Mouse (Mus musculus) activated CD4-positive, CD25-positive, alpha-beta regulatory T cell, adult 4 months (primary cell): ENCODE measurements around the gene Gm20219. TPM values are rescaled to one million over a fixed set of nuclear protein-coding genes. Genes with fewer than 3 reads are reported as not detected.
A peak's percentile ranks its signal among the peaks of the same experiment; 100 is the strongest.

Source experiments
- ATAC-seq: one replicate; pipeline ENCODE4 v1.8.0; 2017
- polyA plus RNA-seq, 2 experiments: library from polyadenylated mRNA; unstranded; fragments of 100-300 nt; shearing (Covaris generic); gene quantifications; one replicate each; pipeline ENCODE4 v1.2.1; 2017

Gene Gm20219
- polyA plus RNA-seq, 2 experiments from 2014 or later: 1.4 to 2.4 TPM

DNA sequence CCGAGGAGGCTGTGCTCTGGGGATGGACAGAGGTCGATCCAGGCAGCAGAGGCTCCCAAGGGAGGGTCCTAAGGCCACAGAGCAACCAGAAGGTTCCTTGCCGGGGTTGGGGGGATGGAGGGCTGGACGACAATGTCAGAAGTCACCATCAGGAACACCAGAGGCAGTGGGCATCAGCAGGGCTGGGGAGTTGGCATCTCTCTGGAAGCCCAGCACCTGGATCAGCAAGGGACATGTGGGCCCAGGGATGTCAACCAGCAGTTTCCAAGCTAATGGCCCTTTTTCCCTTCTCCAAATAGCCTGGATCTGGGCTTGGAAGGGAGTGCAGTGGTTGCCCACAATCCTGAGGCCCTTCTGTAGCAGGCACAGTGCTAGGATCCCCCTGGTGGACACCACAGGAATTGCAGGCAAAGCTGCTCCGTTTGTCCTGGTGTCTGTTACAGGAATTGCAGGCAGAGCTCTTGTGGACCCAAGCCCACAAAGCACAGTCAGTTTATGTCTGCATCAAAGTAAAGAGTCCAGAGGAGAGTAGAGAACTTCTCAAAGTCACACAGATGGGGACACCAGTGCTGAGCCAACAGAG is 1.3 kb downstream of the Gm20219 start:
- peak; percentile 76 for ATAC-seq

DNA sequence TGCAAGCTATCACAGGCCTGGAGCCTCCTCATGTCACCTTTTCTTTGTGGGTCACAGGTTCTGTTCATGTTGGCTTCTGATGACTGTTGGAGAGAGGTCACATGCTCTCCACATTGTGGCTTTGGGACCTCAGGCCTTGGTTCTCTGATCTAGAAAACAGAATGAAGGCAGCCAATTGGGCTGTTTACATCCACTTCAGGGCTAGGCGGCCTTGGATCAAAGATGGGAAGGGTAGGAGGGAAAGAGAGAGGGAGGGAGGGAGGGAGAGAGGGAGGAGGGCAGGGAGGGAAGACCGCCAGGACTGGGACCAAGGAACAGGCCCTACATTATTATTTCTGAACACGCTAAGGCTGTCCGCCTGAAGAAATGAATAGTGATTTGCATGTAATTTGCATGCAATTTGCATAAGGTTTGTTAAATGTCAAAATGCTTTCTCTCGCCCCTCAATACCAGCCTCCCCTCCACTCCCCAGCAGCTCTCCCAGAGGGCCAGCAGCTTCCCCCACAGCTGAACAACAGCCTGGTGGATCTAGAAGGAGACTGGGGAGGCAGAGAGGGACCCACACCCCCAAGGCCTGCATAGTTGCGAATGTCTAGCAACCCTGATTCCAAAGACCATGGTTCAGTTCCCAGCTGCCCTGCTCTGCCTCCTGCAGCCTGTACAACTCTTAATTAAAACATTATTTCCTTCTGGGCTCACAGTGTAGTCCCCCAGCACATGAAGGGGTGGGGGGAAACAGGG is 2.2 kb downstream of the Gm20219 start:
- ATAC-seq: no peak

DNA sequence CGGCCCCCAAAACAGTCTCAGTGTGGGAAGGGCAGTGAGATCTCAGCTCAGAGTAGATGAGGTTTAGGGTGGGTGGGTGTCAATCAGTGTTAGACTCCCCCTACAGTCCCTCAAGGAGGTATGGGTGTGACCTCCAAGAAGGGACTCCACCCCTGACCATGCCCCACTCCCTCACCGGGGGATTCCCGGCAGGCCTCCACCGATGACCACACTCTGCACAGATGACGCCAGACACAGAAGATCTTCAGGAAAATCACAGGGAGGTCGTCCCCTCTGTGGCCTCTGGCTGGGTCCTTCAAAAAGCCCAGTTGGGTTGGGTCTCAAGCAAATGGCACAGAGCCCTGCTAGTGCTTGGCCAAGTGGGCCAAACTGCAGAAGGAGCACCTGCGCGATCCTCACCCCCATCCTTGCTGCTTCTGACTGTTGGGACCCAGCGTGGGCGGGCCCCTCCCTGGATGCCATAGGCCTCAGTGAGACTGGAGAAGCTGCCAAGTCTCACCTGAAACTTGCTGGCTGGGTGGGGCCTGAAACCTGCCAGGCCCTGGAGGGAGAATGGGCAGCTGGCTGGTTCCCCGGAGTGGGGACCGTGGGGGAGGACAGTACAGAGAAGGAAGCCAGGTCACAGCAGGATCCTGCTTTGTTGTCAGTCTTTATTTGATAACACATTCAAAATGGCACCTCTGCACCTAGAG is 3.3 kb downstream of the Gm20219 start:
- no peak for ATAC-seq

DNA sequence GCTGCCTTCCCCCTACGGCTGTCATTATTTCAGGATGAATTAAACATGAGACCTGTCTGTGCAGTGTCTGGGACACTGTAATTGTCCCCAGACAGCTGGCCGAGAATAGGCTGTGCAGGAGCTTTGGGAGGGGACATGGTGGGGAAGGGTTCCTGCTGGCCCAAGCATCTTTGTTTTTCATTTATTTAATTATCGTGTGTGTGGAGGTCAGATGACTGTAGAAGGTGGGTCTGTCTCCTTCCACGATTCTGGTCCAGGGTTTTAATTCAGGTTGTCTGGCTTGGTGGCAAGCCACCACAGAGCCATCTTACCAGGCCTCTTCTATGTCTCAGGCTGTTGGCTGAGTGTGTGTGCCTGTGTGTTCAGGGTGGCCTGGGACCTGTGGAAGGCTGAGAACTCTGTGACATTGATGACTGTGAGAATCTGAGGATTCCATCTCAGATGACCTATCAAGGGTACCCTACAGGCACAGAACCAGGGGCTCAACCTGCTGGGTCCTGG is 5.5 kb downstream of the Gm20219 start:
- ATAC-seq: no peak

DNA sequence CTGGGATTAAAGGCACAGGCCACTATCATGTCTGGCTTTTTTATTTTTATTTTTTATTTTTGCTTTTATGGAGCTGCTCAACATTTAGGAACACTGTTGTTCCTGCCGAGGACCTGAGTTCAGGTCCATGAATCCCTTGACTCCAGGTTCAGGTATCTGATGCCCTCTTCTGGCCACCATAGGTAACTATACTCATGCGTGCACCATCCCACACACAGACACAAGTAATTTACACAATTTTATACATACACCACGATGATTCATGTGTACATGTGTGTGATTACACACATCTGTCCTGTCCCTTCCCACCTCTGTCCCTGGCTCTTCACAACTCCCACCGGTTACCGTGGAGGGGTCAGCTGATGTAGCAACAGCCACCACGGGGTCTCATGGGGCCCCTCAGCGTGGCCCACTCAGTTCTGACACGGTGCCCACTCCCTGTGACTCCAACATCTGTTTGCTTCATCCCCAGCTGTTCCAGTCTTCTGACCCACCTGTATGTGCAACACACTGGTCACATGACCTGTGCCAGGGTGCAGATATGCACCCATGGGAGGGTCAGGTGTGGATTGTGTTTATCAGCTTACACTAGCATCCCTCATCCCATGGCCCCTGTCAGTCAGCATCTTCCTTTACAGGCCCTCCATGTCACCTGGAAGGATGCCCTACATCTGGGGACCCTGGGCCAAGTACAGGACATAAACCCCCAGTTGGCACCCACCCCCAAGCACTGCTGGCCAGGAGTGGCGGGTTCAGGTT is 6.2 kb downstream of the Gm20219 start:
- no peak for ATAC-seq

DNA sequence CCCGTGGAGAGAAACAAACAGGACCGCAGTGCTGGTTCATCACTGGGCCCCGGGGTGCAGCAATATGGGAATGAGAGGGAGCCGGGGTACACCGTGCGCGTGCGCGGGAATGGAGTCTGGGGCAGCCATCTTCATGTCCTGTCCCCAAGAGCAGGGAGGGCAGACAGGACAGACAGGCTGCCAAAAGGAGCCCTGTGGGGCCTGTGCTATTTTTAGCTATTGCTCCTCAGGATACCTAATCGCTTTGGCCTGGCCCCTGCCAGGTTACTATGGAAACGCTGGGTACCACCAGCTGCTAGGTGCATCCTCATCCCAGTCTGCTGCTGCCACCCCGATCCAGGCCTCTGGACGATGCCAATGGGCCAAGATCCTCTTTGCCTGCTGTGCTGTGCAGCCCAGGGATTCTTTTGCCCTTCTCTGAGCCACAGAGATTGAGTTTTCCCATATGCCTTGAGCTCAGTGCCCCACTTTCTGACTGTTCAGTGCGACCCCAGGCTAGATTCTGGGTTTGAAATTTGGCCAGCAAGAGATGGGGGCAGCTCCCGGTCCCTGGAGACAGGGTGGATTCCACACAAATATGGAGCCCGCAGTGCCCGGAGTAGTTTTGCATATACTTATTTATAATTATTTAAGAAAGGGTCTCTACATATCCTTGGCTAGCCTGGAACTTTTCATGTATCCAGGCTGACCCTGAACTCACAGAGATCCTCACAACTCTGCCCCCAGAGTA is 6.9 kb downstream of the Gm20219 start:
- no peak for ATAC-seq

DNA sequence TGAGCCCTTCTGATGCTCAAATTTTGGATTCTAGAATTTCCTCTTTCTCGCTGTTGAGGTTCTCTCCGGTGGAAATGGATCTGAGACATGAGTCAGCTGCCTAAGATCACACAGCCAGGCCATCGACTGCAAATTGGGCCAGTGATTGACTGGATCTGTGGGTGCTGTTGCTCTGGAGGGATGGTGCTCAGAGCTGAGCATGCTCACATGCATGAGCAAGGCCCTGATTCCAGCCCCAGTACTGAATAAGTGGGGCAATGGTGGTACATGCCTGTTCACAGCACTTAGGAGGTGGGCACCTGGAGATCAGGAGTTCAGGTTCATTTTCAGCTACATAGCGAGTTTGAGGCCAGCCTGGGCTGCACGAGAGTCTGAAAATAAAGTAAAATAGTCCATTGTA is 7.6 kb downstream of the Gm20219 start:
- no peak for ATAC-seq

DNA sequence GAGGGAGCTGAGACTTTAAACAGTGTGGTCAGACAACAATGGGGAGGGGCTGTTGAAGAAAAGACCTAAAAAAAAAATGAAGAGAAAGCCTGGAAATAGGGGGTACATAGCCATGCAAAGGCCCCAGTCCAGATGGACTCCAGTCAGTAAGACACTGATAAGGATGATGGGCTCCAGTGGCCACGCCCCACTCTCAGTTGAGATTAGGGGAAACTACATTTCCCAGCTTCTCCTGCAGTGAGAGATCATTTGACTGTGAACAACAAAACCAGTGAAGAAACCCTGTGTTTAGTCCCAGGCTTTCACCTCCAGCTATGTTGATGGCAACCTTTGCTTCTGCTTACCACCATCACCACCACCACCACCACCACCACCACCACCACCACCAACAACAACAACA is 8.2 kb downstream of the Gm20219 start:
- no peak for ATAC-seq

DNA sequence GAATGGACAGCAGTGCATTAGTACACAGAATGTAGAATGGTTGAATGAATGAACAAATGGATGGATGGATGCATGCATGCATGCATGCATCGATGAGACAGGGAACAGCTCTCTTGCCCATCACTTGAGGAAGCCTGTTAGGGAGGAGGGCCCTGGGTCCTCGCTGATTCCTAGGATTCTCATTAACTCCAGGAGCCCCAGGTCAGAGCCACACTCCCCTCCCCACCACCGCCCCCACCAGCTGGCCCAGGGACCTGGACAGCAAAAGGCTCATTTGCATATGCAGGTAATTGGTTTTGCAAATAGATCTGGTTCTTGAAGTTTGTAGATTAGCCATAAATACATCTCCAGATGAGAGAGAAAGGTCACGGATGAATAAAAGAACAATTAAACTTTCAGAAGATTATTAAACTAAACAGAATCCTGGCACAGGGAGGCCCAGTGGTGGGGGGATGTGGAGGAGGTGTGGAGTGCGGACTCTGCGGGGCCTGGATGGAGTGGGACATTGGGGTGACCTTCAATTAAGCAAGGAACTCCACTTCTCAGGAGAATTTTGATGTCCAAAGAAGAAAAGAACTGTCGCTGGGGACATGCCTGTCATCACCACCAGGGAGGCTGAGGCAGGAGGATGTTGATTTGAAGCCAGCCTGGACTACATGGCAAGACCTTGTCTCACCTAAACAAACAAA is 9.3 kb downstream of the Gm20219 start:
- ATAC-seq: no peak

DNA sequence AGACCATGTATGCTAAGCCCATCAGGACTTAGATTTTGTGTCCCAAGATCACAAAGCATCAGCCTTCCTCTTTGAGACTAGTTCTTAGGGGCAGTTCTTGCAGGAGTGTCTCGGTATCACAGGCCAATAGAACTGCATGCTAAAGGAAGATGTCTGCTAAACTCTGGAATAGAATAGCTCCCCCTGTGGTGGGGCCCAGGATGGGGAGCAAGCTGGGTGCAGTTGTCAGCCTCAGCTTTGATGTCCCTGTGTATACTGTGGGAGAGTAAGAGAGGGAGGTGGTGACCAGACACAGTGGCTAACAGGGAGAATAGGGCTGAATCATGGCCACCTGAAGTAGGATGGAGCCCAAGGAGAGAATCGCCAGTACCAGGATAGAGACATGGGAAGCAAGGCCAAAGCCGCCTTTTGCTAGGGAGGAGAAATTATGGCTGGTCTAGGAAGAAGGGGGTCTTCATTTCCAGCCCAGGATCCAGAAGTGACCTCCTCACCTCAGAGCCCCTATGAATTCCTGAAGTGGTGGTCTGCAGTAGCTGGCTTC is 10.4 kb downstream of the Gm20219 start:
- no peak for ATAC-seq

DNA sequence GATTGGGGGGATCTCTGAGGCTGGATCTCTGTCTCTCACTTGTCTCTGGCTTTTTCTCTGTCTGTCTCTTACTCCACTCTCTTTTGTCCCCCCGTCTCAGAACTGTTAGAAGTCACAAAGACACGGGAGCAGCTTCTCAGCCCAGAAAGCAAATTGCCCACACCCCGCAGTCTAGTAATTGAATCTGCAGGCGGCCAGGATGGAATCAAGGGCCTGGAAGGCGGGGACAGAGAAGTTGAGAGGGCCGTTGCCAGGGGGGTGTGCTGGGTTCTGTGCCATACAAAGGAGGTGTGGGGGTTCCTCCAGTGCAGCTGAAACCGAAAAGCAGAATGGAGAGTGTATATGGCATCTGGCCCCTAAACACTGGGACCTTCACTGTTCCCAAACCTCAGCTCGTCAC is 11.5 kb downstream of the Gm20219 start:
- no peak for ATAC-seq

DNA sequence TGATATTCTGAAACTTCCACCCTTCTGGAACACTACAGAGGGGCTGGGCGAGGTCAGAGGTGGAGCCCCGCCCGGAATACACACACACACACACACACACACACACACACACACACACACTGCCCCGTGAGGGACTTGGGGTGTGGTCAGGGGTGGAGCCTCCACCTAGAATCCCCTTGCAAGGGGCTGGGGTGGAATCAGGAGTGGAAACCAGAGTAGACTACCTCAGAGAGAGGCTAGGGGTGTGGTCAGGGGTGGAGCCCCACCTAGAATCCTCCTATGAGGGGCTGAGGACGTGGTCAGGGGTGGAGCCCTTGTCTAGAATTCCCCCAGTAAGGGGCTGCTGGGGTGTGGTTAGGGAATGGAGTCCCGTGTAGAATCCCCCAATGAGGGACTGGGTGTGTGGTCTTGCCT is 13.6 kb downstream of the Gm20219 start:
- ATAC-seq: no peak

DNA sequence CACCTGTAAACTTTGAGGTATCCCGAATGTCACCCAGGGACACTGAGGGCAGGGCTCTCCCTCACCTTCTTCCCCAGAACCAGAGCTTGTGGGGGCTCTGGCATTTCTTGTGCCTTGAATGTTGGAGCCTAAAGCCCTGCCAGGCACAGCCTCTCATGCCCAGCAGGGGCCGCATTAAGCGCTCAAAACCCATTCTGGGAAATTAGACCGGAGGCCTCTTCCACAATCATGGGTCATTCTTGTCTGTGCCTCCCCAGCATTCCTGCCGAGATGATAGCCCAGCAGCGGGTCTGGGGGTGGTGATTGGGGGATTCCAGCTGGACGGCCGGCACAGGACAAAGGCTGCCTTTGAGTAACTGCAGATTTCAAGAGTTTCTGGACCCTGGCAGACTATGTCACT is 16.3 kb downstream of the Gm20219 start:
- ATAC-seq: no peak

DNA sequence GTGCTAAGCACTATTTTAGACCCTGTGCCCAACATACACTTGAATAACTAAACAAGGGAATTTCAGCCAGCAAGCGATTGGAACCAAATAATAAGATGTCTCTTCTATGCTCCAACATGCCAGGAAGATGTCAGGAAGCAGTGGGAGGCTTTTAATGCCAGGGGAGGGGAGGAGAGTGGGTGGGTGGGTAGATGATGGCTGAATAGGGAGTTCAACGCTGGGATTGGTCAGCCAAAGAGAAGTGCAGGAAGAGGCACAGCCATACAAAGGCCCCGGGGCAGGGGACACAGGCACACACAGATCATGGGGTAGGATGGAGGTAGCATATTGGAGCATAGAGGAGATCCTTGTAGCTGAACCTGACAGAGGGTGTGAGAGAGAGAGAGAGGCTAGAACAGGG is 17.3 kb downstream of the Gm20219 start:
- ATAC-seq: no peak

DNA sequence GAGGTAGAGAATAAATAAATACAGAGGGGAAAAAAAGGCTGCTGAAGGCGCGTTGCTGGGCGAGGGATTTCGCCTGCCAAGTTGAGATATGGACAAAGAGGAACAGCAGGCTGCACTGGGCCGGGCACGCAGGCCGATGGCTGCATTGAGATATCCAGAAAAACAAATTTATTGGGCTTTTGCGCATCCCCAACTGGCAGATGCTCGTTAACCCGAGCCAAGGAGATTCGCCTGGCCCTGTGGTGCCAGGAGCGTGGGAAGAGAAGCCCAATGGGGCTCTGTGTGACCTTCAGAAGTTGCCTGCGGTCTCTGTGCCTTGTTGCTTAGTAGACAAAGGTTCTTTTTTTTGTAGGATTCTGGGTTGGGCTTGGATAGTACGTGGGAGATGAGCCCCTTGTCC is 18.0 kb downstream of the Gm20219 start:
- ATAC-seq: no peak

DNA sequence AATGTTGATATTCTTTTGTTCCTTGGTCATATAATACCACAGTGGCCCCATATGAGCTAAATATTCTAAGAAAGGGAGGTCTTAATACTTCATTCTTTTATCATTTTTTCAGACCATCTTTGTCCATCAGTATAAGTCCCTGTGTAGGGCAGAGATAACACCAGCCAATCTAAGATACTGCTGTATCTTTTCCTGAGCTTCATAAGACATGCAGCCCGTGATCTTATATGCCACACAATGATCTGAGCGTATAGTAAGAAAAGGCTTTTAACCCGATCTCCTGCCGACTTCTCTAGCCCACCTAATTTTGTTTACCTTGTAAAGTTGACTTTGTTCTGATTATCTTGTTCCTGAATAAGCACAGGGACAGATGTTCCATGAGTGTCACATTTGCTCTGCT is 29.2 kb downstream of the Gm20219 start:
- ATAC-seq: no peak

DNA sequence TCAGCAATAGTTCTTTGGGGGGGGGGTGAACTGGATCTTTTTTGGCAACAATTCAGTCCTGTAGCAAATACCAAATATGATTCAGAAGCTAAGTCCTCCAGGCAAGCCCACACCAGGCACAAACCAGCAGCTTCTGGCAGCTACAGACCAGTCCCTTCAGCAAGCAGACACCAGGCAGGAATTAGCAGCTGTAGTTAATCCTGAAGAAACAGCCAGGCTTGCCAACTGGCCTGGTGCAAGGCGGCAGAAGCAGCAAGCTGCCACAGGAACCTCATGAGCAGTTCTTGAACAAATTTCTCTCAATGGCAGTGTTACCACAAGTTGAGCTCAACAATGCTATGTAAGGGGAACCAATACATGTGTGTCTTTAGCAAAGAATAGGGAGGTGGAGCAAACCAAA is 31.4 kb downstream of the Gm20219 start:
- no peak for ATAC-seq

DNA sequence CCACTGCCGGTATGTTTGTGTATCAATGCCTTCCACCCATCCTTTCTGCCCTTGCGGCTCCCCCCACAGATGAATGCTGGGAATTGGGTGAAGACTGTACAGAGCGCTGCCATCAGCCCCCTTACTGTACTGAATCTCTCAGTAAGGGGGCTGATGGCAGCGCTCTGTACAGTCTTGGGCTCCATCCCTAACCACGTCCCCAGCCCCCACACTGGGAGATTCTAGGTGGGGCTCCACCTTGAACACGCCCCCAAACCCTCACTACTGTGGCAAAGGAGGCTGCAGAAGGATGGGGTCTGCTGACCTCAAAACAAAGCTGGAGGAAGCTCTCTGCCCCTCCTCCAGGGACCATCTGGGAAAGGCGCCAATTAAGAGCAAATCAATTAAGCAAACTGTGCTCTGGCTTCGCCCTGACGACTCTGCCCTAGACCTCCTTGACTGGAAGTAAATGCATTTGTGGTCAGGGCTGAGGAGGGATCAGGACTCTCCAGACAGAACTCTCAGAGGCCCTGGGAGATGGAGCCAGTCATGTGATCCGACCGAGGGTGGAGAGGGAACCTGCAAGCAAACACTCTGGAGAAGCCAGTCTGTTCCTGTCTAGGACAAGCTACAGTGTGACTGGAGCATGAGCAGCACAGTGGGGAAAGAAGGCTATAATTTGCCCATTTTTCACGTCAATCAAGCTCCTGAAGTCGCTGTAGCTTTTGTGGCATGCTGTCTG is 38.3 kb downstream of the Gm20219 start:
- no peak for ATAC-seq

DNA sequence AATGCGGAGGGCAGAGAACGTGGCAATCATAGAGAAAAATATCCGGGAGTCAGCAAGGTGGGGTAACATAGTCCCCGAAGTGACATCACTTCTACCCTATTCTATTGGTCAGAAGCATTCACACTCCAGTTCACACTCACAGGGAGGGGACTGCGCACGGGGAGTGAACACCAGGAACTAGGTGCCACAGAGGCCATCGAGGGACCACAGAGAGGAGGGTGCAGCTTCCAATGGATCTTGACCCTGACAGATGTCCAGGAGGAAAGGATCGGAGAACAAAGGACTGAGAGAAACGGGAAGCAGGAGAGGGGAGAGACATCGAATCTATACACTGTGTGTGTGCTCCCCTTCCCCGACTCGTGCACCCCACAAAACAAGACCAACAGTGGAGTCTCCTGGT is 39.3 kb downstream of the Gm20219 start:
- no peak for ATAC-seq

DNA sequence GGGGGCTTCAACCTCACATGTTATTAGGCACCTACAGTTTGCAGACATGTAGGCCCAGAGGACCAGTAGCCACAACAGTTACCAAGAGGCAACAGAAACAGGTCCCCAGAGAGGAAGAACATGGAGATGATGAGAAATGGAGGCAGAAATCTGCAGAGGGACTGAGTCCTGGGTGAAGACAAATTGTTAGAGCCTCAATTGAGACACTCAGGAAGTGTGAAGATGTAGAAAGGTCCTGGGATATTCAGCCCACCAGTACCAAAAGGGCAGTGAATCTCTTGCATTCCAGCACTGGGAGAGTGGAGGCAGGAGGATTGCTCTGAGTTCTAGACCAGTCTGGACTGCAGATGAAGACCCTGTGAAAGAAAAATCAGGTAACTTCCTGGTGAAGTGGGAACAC is 39.9 kb downstream of the Gm20219 start:
- ATAC-seq: no peak

DNA sequence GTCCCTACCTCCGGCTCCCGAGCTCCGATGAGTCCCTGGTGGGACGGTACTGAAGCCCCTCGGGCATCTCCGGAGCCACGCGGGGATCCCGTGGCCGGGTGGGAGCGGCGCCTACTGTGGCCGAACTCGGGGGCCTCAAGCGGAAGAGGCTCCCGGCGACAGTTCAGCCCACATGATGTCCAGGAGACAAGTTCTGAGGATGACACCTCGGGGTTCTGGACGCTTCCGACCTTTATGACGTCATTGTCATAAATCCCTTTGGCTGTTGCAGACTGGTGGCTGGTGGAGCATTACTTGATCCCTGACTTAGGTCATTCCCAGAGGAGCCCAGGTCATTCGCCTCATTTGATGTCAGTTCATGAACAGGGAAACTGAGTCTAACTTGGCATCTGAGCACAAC is 41.9 kb downstream of the Gm20219 start, which contains the start of gene Znrf4:
TSS of gene Znrf4 (minus strand) at position 122 of the 400 bp plus-strand sequence.
- ATAC-seq: no peak
